Mouse (Mus musculus) small intestine, adult 2 months (tissue): ENCODE measurements around the gene Ccnl2. TPM values are rescaled to one million over a fixed set of nuclear protein-coding genes. Genes with fewer than 3 reads are reported as not detected.

Source experiments
- H3K27ac ChIP-seq: fragments of 200-500 bp; 2 replicates; pipeline ENCODE4 v1.5.1; 2012; ENCODE audit warnings: low read depth, low read length, control low read depth, inconsistent platforms; ENCODE audit not compliant: insufficient read depth
- H3K27me3 ChIP-seq: fragments of 200-500 bp; 2 replicates; pipeline ENCODE4 v1.6.1; 2012; ENCODE audit warnings: mild to moderate bottlenecking, moderate library complexity, low read length, inconsistent platforms; ENCODE audit not compliant: control insufficient read depth, insufficient read depth
- H3K36me3 ChIP-seq: fragments of 200-500 bp; 2 replicates; pipeline ENCODE4 v1.6.1; 2012; ENCODE audit warnings: mild to moderate bottlenecking, low read length, control low read depth, inconsistent platforms; ENCODE audit not compliant: control insufficient read depth, insufficient read depth
- H3K4me1 ChIP-seq: fragments of 200-500 bp; 2 replicates; pipeline ENCODE4 v1.6.1; 2012; ENCODE audit warnings: low read length, inconsistent platforms, mixed read lengths; ENCODE audit not compliant: control insufficient read depth, insufficient read depth, insufficient read length
- H3K4me3 ChIP-seq: fragments of 200-500 bp; 2 replicates; pipeline ENCODE4 v1.5.1; 2012; ENCODE audit warnings: low read depth, mild to moderate bottlenecking, control low read depth, inconsistent platforms, low read length, moderate library complexity
- CTCF ChIP-seq: fragments of 200-500 bp; IDR thresholded peaks from 2 replicates; pipeline ENCODE4 v1.5.1; 2012; ENCODE audit warnings: low read depth, mild to moderate bottlenecking, control low read depth, inconsistent platforms, low read length, moderate library complexity, mixed read lengths; ENCODE audit not compliant: insufficient replicate concordance, insufficient read length; ENCODE audit errors: extremely low read depth
- POLR2A ChIP-seq: fragments of 200-500 bp; IDR thresholded peaks from 2 replicates; pipeline ENCODE4 v1.6.1; 2012; ENCODE audit warnings: low read depth, mild to moderate bottlenecking, control low read depth, inconsistent platforms, low read length, moderate library complexity
- WGBS: fragments of 180-500 bp; shearing (Covaris S2); methylation state at CpG from one replicate; pipeline ENCODE4 v1.1.7; 2018; 5-methylcytosine and 5-hydroxymethylcytosine counted together
- polyA plus RNA-seq: library from polyadenylated mRNA; depleted of rRNA; stranded (reverse); fragments of >200 nt; gene quantifications from 2 replicates; pipeline ENCODE4 v1.2.3, GENCODE M21; 2012

Ccnl2 gene
- polyA plus RNA-seq, 1 experiment, result 31.3 TPM

- under 1% methylated on average over 49 of the region's 49 CpGs for WGBS
- Histone ChIP-seq H3K36me3 (peaks cover 9% of the 10 kb centered on the region; the same call in 1 of the 2 replicates), H3K4me3 (peak within 1 kb of the TSS; percentile 80), H3K27me3 (no peaks in the 10 kb centered on the region), H3K4me1 (peaks cover 13% of the 10 kb centered on the region), H3K27ac (peak within 1 kb of the TSS; percentile 71)
- no peak; the same call in 1 of the 2 replicates for TF ChIP-seq POLR2A
- TF ChIP-seq CTCF, result peak; percentile 76; the same call in 1 of the 2 replicates
Observed at GRCm38 (mm10) chr4:155831205-155831766, 19.0 kb downstream of the Ccnl2 start, which contains the start of gene Aurkaip1. Gene Aurkaip1, plus strand, starts transcription at chr4:155831272.

GRCm38 (mm10) chr4:155831831-155832230 lies 19.5 kb downstream of the Ccnl2 start:
- under 1% methylated on average over 25 of the region's 25 CpGs for WGBS
- TF ChIP-seq CTCF (no peak), POLR2A (no peak)
- H3K4me1 ChIP-seq, result peaks cover 13% of the 10 kb centered on the region
- no peaks in the 10 kb centered on the region for H3K27me3 ChIP-seq
- H3K27ac ChIP-seq, result peak overlapping the region; percentile 71
- H3K36me3 ChIP-seq, result peaks cover 8% of the 10 kb centered on the region; the same call in 1 of the 2 replicates
- peak overlapping the region; percentile 80 for H3K4me3 ChIP-seq

GRCm38 (mm10) chr4:155832321-155832720 lies 20.0 kb downstream of the Ccnl2 start:
- Histone ChIP-seq H3K27me3 (no peaks in the 10 kb centered on the region), H3K4me3 (peak overlapping the region; percentile 80), H3K36me3 (peaks cover 4% of the 10 kb centered on the region; the same call in 1 of the 2 replicates), H3K4me1 (peaks cover 13% of the 10 kb centered on the region), H3K27ac (0 out of 2 replicates have a peak overlapping the region, but pooled peaks have one; percentile 71)
- TF ChIP-seq CTCF (no peak), POLR2A (no peak)
- 37% methylated on average over 10 of the region's 10 CpGs for WGBS

GRCm38 (mm10) chr4:155833234-155833633 lies 20.9 kb downstream of the Ccnl2 start:
- no peak overlapping the region for H3K27ac ChIP-seq
- WGBS, result 84% methylated on average over 4 of the region's 4 CpGs

GRCm38 (mm10) chr4:155833836-155834235 lies 21.5 kb downstream of the Ccnl2 start:
- Histone ChIP-seq H3K27ac (peak overlapping the region; percentile 38), H3K4me1 (peaks cover 13% of the 10 kb centered on the region), H3K36me3 (peaks cover 4% of the 10 kb centered on the region; the same call in 1 of the 2 replicates), H3K4me3 (no peak overlapping the region), H3K27me3 (no peaks in the 10 kb centered on the region)
- 21% methylated on average over 2 of the region's 2 CpGs for WGBS
- peak; percentile 81; the same call in 1 of the 2 replicates for TF ChIP-seq CTCF
- TF ChIP-seq POLR2A, result no peak

More at GRCm38 (mm10) chr4:155833234-155833633, 20.9 kb downstream of the Ccnl2 start:
- peaks cover 13% of the 10 kb centered on the region for H3K4me1 ChIP-seq
- TF ChIP-seq CTCF (no peak), POLR2A (no peak)
- no peak overlapping the region for H3K4me3 ChIP-seq
- no peaks in the 10 kb centered on the region for H3K27me3 ChIP-seq
- H3K36me3 ChIP-seq, result peaks cover 4% of the 10 kb centered on the region; the same call in 1 of the 2 replicates

- WGBS, result 49% methylated on average over 11 of the region's 11 CpGs
Observed at GRCm38 (mm10) chr4:155837404-155838010, 25.2 kb downstream of the Ccnl2 start.

More at GRCm38 (mm10) chr4:155837404-155838010, 25.2 kb downstream of the Ccnl2 start:
- Histone ChIP-seq H3K27ac (peak overlapping the region; percentile 93), H3K36me3 (peaks cover 4% of the 10 kb centered on the region; the same call in 1 of the 2 replicates), H3K4me3 (no peak overlapping the region), H3K4me1 (peaks cover 20% of the 10 kb centered on the region), H3K27me3 (no peaks in the 10 kb centered on the region)
- TF ChIP-seq POLR2A (no peak), CTCF (no peak)
